Mouse (Mus musculus) liver, embryonic 14.5 days (tissue): ENCODE results near the gene BC037034.

Experiments
- CTCF ChIP-seq: IDR thresholded peaks from 2 replicates; pipeline ENCODE4 v1.5.1; 2016; ENCODE audit warnings: antibody characterized with exemption, low read depth, control low read depth
- EP300 ChIP-seq: IDR thresholded peaks from 2 replicates; pipeline ENCODE4 v1.6.1; 2016; ENCODE audit warnings: antibody characterized with exemption, low read depth

DNA sequence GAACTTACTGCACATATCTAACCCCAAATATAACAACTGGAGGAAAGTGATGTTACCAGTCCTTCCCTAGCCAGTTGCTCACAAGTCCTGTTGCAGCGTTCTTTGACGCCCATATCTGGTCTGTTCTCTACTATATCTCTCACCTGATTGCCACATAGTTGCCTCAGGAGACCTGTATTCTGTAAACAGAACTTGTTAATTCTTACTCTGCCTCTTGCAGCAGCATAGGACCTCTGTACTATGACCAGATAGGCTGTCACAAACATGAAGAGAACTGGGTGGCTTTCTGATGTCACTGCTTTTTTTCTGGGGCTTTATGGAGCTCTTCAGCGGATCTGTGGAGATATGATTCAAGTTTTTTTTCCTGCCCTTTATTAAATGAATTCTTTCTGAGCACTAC lies 49.0 kb upstream of the BC037034 start:
- TF ChIP-seq CTCF (no peak), EP300 (no peak)
